Mouse (Mus musculus) cortical plate, adult 2 months (tissue): ENCODE measurements around the gene Nr4a1.

ENCODE experiments used
- CTCF ChIP-seq: fragments of 200-500 bp; IDR thresholded peaks from 2 replicates; pipeline ENCODE4 v1.5.1; 2011; ENCODE audit warnings: mild to moderate bottlenecking, control low read depth, low read length; ENCODE audit not compliant: insufficient read depth; ENCODE audit errors: extremely low read depth
- POLR2A ChIP-seq: fragments of 200-500 bp; IDR thresholded peaks from 2 replicates; pipeline ENCODE4 v1.6.1; 2011; ENCODE audit warnings: mild to moderate bottlenecking, low read length, control low read depth; ENCODE audit not compliant: insufficient read depth; ENCODE audit errors: extremely low read depth

DNA sequence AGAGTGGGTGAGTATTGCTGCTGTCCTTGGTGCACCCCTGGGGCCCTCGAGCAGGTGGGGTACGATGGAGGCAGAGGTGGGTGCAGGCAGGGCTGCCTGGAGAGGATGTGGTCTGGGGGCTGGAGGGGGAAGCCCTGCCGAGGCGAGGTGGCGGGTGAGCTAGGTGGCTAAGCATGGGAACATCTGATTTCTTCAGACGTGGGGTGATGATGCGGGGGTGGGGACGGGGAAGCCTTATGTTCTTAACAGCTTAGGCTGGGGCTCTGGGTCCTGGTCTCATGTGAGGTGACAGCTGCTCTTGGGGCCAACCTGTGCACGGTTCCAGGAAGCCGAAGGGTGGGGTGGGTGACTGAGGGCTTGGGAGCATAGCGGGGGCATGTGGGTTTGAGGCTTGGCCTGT lies 4.4 kb downstream of the Nr4a1 start:
- TF ChIP-seq CTCF (no peak), POLR2A (no peak)
